Mouse (Mus musculus) A20 (cell line): ENCODE data around the gene Apbb1ip.

Experiments used
- DNase-seq: peaks from one replicate; pipeline ENCODE4 v3.0.0-alpha.2; 2011; ENCODE audit warnings: low read depth, low spot score

The Apbb1ip gene

DNA sequence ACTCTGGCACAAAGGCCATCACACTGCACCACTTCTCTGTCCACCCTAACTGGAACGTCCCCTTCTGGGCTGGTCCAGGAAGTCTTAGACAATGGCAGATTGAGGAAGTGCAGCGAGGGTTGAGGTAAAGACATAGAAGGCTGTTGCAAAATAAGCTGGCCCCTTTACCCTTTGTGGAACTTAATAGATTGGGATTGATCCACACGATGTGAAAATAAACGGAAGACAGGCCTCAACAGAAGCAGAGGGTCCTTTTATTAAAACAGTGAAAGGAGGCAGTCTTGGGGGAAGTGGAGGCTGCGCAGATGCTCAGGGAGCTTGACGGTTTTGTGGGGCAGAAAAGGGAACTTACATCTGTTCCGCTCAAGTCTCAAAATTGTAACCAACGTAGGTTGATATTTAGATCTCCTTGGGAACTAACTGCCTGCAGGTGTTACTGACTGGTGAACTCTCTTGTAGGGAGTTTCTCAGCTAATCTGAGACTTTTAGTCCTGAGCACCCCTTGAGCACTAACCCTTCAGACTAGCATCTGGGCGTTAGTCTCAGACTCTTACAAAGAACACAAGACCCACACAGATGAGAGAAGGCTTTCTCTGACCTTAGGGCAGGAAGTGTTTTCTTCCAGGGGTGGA, at the start of gene Apbb1ip:
Gene Apbb1ip (plus strand): TSS at position 546 of the 632 bp plus-strand sequence.
- DNase-seq = peak; percentile 93

- DNase-seq = peak; percentile 85
These were observed 46.8 kb upstream of the Apbb1ip start for GRCm38 (mm10) chr2:22727113-22727512.

DNA sequence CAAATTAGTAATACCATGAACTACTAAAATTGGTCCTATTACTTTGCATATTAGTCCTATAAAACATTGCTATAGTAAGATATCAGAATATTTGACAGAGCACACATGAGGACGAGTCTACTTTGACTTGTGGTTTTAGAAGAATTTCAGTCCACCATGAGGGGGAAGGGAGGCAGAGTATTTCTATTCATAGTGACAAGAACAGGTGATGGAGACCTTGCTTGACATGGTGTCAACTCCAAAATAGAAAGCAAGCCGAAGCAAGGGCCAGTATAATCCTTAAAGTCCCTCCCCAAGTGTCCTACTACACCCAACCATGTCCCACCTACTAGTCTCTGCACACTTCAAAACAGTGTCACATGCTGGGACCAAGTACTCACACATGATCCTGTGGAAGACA, 37.8 kb upstream of the Apbb1ip start:
- DNase-seq = no peak

DNA sequence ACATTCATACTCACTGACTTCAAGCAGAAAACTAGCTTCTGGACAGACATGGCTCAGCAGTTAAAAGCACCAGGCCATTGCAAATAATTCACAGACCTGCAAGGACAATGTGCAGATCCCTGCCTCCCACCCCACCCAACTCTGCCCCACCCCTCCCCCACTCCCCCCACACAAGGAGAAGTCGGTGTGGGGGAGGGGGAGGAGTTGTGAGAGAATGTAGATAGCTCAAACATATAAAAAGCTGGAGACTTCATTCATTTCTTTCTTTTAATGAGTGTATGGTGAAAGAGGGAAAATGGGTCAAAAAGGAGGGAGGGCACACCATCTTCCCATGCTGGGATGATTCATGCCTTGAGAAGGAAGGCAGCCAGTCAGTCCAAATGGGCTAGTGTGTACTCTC, 34.5 kb upstream of the Apbb1ip start:
- peak; percentile 52 for DNase-seq

DNA sequence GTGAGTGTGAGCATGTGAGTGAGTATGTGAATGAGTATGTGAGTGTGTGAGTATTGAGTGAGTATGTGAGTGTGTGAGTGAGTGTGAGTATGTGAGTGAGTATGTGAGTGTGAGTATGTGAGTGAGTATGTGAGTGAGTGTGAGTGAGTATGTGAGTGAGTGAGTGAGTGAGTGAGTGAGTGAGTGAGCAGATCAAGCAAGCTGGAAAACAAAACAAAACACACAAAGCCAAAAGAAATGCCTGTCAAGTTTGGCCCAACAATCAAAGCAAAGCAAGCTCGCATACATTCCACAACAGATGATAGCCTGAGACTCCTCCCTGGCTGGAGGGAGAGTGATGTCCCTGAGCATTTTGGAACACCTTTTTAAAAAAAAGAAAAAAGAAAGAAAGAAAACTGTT, 33.5 kb upstream of the Apbb1ip start:
- DNase-seq = peak; percentile 29

DNA sequence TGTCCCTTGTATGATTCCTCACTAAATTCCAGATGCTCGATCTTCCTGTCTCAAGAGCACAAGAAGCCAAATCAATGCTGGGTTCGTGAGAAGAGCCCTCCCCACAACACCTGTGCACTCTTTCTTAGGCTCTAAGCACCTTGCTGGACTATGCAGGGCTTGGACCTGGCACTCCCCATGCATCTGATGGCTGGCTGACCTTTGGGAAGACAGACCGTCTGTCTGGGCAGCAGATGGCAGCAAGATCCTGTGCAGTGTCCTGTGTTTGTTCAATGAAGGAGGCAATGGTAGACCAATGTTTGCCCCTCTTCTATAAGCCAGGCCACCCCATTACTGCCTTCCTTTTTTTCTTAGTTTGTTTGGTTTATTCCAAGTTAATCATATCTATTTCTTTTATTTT, 32.7 kb upstream of the Apbb1ip start:
- DNase-seq = peak; percentile 30

DNA sequence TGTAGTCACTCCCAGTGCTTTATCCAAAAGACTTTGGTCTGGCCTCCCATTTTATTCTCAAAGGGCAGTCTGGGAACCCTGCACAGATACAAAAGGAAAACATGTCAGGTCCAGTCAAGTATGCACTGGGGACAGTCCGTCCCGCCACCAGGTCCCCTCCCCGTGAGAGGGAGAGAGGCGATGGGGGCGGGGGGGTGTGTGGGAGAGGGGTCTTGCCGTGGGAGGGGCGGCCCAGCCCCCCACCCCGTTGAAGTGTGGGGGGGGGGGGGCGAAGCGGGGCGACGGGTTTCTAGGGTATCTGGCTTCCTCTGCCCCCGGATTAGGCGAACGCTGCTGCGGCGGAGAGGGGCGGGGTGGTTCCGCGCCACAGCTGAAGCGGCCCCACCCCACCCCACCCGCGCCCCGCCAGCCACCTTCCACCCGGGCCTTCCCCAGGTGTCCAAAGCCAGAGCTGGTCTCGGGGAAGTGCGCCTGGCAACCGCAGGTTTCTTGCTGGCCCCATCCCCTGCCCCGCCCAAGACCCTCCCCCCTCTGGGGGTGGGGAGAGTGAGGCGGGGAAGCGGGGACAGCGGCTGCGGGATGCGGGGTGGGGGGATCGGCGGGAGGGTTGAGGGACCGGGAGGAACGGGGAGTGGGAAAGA, 29.7 kb upstream of the Apbb1ip start:
- no peak for DNase-seq

DNA sequence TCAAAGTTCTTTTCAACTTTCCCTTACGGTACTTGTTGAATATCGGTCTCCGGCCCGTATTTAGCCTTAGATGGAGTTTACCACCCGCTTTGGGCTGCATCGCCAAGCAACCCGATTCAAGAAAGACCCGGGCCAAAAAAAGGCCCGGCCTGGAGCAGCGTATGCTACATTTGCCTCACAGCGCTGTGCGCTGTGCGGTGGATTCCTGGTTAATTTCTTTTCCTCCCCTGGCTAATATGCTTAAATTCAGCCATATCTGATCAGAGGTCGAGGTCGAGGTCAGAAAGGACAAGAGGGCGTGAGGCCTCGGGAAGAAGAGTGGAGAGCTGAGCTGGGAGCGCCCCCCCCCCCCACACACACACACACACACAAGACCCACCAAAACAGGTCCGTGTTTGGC, 29.0 kb upstream of the Apbb1ip start:
- DNase-seq = no peak

DNA sequence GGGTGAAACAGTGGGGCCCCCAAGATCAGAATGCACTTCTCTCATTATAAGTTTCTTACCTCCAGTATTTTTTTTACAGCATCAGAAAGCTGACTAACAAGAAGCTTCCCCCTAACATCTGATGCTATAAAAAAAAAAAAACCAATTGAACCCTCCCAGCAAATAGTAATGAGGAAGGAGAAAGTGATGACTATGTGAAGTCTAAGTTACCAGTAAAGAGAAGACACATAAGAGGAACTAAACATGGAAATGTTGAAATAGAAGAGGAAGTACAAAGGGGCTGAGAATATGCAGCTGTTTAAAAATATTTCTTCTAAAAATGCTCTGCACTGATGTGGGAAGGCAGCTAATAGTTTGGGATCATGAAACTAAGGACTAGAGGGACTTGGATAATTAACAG, 27.1 kb upstream of the Apbb1ip start:
- DNase-seq = peak; percentile 63

GRCm38 (mm10) chr2:22747941-22748340, 26.0 kb upstream of the Apbb1ip start:
- peak; percentile 32 for DNase-seq

DNA sequence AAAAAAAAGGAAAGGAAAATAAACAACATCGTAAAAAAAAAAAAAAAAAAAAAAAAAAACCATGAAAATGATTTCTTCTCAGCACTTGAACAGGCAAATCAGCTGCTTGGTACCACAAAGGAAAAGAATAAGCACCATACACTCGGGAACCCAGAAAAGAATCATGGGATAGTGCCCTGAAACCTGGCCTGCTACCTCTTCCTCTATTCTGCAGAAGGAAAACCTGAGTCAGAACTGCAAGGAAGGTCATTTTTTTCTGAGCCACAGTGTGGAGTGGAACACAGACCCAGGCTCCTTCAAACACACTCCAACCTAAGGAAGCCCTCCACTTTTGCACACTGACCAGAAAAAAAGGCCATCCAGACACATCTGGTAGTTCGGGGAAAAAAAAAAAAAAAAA, 24.1 kb upstream of the Apbb1ip start:
- DNase-seq = no peak

GRCm38 (mm10) chr2:22752492-22752891, 21.4 kb upstream of the Apbb1ip start:
- no peak for DNase-seq

- no peak for DNase-seq
These were observed 20.3 kb upstream of the Apbb1ip start for GRCm38 (mm10) chr2:22753461-22754075.

- DNase-seq = no peak
These were observed 19.6 kb upstream of the Apbb1ip start for GRCm38 (mm10) chr2:22754222-22754824.

- DNase-seq = no peak
These were observed 18.3 kb upstream of the Apbb1ip start for GRCm38 (mm10) chr2:22755561-22755960.

DNA sequence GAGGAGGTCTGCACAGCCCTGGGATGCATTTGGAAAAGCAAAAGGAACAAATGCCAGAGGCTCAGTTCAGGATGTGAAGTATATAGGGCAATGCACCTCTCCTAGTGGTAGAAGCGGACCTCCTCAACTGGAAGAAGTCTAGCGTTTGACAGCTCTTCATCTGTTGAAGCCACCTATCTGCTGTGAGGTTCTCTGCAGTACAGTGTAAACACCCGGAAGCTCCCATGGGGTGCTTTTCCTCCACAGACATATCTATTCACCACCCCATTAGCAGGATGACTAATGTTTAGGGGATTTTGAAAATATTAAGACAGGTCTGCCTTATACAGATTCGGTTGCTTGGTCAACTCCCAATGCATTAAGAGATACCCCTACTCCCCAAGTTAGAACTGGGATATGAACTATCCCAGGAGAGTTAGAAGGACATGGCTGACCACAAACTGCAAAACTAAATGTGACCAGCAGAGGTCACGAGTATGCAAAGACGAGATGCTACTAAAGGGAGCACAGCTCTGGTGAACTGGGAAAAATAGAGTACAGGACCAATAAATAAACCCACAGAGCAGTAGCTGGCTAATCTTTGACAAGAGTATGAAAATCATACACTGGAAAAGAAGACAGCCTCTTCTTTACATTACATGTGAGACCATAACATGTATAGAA, 15.5 kb upstream of the Apbb1ip start:
- DNase-seq = peak; percentile 58

DNA sequence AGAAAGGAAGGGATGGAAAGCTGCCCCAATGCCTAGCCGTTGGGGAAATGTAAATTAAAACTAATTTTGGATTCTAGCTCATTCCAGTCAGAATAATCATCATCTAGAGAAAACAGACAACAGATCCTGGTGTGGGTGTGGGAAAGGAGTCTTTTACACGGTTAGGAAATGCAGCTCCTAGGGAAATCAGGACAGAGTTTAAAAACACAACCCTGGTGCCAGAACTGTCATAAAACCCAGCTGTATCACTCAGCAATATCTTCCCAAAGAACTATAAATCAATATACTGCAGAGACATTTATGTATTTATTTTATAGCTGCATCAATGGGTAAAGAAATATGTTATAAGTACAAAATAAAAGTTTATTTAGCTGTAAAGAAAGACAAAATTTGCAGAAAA, 13.4 kb upstream of the Apbb1ip start:
- no peak for DNase-seq

DNA sequence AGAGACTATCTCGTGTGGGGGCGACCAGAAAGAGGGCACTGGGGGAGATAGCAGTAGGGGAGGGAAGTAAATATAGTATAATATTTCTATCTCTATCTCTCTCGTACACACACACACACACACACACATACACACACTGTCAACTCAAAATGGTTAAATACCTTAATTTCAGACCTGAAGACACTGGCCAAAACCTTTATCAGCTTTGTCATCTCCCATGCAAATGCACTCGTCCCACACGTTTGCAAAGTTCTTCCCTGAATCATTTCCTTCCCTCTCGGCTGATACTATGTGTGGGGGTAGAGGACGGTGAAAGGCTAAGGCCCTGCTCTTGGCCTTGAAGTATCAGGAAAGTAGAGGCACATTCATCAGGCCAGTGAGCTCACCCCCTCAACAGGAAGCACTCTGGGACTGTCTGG, 12.8 kb upstream of the Apbb1ip start:
- DNase-seq = no peak

DNA sequence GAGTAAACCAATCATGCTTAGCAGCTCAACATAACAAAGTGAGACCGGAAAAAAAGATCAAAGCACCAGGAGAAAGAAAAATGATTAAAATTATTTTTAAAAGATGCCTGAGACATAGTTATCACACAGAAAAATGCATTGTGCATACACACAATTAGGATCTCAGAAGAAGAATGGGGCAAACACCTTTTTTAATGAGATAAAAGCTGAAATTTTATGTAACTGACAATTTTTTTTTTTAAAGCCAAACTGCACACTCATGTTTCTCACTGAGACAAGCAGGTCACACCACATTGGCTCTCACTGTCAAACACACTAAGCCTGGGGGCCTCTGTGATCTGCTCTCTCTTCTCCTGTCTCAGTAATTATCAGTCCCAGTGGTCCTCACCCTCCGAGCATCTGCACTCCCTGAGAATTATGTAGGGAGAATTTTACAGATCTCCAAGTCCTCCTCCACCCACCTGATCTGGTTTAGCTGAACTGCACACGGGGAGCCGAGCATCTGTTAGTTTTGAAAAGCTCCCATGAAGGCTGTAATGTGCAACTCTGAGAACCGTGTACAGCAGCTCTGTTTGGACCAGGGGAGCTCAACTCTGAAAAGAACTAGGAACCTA, 9.0 kb upstream of the Apbb1ip start:
- no peak for DNase-seq

DNA sequence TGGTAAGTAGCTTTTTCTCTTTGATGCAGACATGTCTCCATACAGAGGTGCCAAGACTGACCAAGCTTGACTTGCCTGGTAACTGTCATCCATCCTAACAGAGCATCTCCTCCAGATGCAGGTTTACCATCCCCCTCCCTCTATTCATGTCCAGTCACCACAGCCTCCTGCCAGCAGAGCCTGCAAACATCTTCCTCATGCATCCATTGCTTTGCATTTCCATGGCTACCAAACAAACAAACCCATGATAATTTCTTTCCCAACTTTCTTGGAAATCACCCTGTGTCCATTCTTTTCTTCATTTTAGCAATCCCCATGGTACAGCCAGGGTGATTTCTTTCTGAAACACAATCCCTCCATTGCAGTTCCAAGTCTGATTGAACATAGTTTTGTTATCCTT, 2.6 kb upstream of the Apbb1ip start:
- no peak for DNase-seq

- DNase-seq = peak; percentile 90
These were observed 372 bp downstream of the Apbb1ip start for GRCm38 (mm10) chr2:22774181-22774751.
